Mouse (Mus musculus) right cerebral cortex, postnatal 10 days (tissue): Measurements from ENCODE around the gene 2310011J03Rik.

Experiments
- DNase-seq, 2 experiments: peaks; one replicate each; pipeline ENCODE4 v3.0.0; 2021; ENCODE audit warnings: low spot score in 2 of 2

The 2310011J03Rik gene

GRCm38 (mm10) chr10:80292251-80293146 lies 27.8 kb downstream of the 2310011J03Rik start, which contains the start of gene Rps15:
Gene Rps15 (plus strand): TSS chr10:80292453.
- peak; percentile 96 to 97 for DNase-seq

- no peak for DNase-seq
These were observed 31.7 kb downstream of the 2310011J03Rik start for GRCm38 (mm10) chr10:80288657-80289056.

GRCm38 (mm10) chr10:80288097-80288496 lies 32.2 kb downstream of the 2310011J03Rik start:
- DNase-seq, result no peak

GRCm38 (mm10) chr10:80285222-80286070 lies 34.9 kb downstream of the 2310011J03Rik start:
- DNase-seq, result no peak

- no peak for DNase-seq
These were observed 37.6 kb downstream of the 2310011J03Rik start for GRCm38 (mm10) chr10:80282481-80283441.

- DNase-seq, result peak; percentile 57 to 59
These were observed 38.4 kb downstream of the 2310011J03Rik start for GRCm38 (mm10) chr10:80281921-80282371.

- DNase-seq, result no peak
These were observed 39.0 kb downstream of the 2310011J03Rik start for GRCm38 (mm10) chr10:80281304-80281703.

GRCm38 (mm10) chr10:80279273-80279672 lies 41.1 kb downstream of the 2310011J03Rik start:
- no peak for DNase-seq

GRCm38 (mm10) chr10:80278390-80278789 lies 41.9 kb downstream of the 2310011J03Rik start:
- no peak for DNase-seq

GRCm38 (mm10) chr10:80276238-80276637 lies 44.1 kb downstream of the 2310011J03Rik start:
- no peak for DNase-seq

GRCm38 (mm10) chr10:80273847-80274246 lies 46.5 kb downstream of the 2310011J03Rik start:
- no peak for DNase-seq

GRCm38 (mm10) chr10:80271870-80272585 lies 48.3 kb downstream of the 2310011J03Rik start:
- no peak for DNase-seq

GRCm38 (mm10) chr10:80271186-80271843 lies 49.0 kb downstream of the 2310011J03Rik start:
- no peak for DNase-seq

- no peak for DNase-seq
These were observed 49.6 kb downstream of the 2310011J03Rik start for GRCm38 (mm10) chr10:80270734-80271181.

- DNase-seq, result no peak
These were observed 50.2 kb downstream of the 2310011J03Rik start for GRCm38 (mm10) chr10:80270099-80270498.
